Mouse (Mus musculus): ENCODE data around the gene Spdya. TPM values are rescaled to one million over a fixed set of nuclear protein-coding genes. Genes with fewer than 3 reads are reported as not detected.
A peak's percentile ranks its signal among the peaks of the same experiment; 100 is the strongest.
"Not testable (repeated sequence)": the region's sequence is repeated elsewhere in the genome, so short reads cannot be mapped to it uniquely, and the experiment has no call there.

The Spdya gene
- 0.59 and 1.1 TPM in 2 replicates for total RNA-seq (2021)
- long read RNA-seq, experiment 1, partial matches to known transcripts, result 0 of 1 reads
- long read RNA-seq, experiment 1, other reads (novel, unspliced or antisense), result 1 of 1 reads
- long read RNA-seq, experiment 2, result 0 reads

DNA sequence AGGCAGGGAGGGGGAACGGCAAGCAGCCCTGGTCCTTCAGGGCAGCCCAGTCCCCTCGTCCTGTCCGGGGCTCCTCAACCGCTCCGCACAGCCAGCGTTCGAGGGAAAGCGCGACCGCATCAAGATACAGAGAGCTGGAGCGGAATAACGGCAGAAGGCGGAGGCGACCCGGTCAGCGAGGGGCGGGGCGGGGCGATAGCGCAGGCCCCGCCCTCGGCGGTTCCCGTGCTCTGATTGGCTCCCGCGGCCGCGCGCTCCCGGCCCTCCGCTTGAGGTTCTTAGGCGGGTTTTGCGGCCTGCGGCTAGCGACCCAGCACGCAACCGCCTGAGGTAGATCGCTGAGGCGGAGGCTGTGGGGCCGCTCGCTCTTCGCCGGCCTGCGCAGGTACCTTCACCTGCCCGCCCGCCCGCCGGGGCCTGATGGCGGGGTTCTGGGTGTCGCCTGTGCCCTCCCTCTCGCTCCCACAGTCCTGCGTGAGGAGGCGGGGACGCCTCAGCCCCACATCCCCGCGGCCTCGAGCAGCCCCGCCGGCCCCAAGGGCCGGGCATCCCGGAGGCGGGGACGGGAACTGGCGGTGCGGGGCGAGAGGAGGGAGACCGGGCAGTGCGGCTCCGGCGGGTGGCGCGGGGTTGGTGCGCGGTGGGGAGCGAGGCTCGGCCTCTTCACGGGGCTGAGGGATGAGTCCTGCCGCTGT lies at the start of gene Spdya:
Spdya (plus strand) TSS at position 305 of the 695 bp plus-strand sequence.
- peak; percentile 91 for DNase-seq

GRCm38 (mm10) chr17:71506832-71507231 lies 45.0 kb upstream of the Spdya start:
- no peak for DNase-seq

DNA sequence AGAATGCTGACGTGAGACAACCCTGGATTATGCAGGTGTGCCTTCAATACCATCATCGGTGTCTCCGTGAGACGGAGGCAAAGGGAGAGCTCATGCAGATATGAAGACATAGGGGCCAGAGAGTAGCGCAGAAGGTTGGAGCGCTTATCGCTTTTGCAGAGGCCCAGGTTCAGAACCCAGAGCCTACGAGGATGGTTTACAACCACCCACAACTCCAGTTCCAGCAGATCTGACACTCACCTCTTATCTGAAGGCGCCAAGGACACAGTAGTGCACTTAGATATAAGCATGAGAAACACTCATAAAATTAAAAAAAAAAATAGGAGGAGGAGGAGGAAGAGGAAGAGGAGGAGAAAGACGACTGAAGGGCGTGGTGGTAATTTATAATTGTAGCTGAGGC lies 41.6 kb upstream of the Spdya start:
- no peak for DNase-seq

DNA sequence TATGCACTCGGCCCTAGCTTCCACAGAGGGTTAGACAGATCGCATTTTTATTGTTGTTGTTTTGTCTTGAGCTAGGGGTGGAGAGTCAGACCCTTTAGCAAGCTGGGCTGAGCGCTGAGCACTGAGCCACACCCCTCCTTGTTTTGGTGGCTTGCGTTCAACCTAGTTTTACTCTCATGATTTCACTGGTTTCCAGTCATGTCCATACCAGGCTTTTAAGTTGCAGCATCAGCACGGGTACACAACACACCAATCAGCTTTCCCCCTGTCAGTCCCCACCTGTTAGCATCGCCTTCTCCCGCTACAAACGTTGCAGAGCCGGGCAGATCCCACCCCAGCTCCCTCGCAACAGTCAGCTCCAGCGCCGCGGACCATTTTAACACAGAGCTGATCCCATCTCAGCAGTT lies 25.6 kb upstream of the Spdya start:
- DNase-seq, result no peak

DNA sequence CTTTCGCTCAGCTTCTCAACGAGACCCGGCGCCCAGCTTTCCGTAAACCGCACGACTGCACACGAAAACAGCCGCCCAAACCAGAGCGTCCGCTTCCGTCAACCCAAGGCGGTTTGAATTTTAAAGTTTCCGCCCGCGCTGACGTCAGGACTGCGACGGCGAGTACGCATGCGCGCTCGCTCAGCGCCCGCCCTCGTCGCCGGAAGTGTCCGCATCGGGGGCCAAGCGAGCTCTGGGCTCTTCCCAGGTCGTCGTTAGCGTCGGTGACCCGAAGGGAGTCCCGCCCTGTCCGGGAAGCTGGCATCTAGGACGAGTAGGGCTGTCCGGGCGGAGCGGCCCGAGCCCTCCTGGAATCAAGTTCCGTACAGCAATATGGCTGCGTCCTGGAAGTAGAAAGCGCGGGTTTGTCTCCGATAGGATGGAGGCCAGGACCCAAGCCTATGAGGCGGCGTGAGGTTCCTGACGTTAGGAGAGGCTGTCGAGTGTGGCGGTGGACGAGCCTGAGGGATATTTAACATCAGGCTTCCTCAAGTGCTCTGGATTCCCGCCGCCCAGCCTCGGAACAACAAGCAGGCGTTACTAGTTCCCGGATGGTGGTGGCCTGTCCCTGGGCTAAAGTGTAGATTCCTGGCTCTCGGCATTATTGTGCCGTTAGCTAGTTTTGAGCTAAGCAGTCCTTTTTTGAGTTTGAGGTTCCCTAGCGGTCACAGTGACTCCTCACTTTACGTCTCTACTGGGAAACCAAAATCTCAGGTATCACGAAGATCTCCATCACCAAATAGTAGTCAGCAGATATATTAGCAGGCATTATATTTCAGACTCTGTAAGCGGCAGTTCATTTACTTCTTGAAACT lies 24.9 kb upstream of the Spdya start, which contains the start of gene Ndc80:
Ndc80 (minus strand) TSS at position 147 of the 854 bp plus-strand sequence.
- DNase-seq, result peak; percentile 96

DNA sequence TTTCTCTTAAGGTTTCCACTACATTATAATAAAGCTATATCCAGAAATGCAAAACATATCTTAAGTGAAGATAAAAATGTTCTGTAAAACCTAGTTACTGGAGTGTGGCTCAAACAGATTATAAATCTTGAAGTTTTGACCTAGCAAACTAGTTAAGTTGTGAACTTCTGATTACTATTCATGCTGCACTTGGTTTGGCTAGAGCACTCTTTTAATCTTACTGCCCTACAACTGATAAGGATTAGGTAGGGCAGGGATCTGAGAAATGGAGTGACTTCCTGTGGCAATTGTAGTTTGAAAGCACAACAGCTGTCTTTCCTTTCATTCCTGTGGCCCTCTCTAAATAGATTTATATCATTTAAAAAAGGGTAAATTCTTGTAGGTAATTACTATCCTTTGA lies 23.8 kb upstream of the Spdya start:
- DNase-seq, result no peak

GRCm38 (mm10) chr17:71535595-71535994 lies 16.3 kb upstream of the Spdya start:
- not testable (repeated sequence) for DNase-seq

DNA sequence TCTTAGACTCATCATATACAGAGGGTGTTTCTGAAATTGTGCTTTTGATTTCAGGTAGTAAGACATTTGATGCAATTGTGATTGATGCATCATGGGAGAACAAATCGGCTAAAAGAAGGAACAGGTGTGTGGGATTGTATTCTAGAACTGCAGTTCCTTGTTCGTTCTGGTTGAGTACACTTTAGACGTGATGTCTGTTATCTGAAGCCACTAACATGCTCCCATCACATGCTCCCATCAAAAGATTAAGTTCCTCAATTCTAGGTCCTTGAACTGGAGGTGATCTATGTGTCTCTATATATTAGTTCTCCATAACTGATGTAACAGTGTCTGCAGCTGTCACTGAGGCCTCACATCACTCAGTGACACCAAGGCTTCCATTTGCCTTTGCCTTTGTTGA lies 14.7 kb upstream of the Spdya start:
- DNase-seq, result no peak

DNA sequence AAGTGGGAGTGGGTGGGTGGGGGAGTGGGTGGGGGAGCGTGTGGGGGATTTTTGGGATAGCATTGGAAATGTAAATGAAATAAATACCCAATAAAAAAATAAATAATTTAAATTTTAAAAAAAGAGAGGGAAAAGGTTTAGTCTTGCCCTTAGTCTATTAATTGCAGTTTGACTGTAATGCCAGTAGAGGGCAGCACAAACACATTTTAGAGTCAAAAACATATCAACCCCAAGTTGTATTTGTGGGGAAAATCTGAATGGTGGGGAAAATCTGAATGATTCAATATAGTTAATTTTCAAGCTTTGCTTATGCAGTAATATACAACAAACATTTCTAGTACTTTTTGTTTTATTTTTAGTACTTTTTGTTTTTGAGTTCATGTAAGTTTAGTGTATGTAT lies 3.3 kb upstream of the Spdya start:
- DNase-seq, result peak; percentile 10

- no peak for DNase-seq
Measured at GRCm38 (mm10) chr17:71551350-71551749, 511 bp upstream of the Spdya start.

GRCm38 (mm10) chr17:71552901-71553300 lies 1.0 kb downstream of the Spdya start:
- DNase-seq, result peak; percentile 13

- peak; percentile 42 for DNase-seq
Measured at GRCm38 (mm10) chr17:71561631-71562030, 9.8 kb downstream of the Spdya start.

DNA sequence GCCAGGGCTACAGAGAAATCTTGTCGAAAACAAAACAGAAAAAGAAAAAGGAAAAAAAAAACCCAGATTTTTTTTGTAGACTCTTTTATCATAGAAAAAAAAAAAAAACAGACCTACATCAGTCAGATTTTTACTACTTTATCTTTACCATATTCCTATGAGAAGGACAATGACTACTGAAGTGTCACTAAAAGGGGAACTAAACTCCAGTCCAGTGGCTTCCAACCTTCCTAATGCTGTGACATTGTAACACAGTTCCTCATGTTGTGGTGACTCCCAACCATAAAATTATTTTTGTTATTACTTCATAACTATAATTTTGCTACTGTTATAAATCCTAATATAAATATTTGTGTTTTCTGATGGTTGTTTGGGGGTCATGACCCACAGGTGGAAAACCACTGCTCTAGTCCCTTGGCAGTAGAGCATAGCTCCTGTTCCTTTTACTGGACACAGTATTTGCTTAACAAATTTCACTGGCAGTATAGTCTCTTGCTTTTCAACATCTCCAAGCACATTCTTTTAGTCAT lies 27.4 kb downstream of the Spdya start:
- DNase-seq, result no peak

DNA sequence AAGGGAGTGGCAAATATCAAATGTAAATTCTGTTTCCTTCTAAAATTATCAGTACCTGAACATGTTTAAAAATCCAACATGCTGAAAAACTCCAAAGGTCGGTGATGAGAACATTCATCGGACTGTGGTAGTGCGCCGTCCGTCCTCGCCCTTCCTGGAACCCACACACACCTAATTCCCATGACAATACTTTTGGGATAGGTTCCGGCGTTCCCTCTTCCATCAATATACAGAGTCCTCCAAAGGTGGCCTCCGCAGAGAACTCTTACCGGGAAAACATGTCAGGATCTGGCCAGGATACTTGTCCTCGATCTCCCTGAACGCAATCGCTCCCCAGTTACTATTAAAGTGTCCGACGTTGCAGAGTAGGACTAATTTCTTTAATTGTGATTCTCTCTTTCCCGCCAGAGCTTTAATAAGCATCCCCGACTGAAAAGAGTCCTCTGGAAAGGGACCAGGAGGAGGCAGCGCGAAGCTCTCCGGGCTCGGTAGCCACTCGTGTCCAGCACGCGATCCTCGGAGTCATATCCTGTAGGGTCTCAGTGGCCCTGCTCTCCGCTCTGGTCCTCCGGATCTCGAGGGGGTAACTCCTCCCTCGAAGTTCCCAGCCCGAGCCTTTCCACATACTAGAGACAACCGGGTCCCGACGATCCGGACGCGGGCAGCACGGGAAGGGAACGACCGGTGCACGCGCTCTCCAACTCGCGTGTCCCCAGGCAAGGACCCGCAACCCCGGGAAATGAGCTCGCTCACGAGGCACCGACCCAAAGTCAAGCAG lies 46.2 kb downstream of the Spdya start:
- DNase-seq, result no peak

- DNase-seq, result peak; percentile 94
Measured at GRCm38 (mm10) chr17:71598659-71599554, 47.0 kb downstream of the Spdya start.

DNA sequence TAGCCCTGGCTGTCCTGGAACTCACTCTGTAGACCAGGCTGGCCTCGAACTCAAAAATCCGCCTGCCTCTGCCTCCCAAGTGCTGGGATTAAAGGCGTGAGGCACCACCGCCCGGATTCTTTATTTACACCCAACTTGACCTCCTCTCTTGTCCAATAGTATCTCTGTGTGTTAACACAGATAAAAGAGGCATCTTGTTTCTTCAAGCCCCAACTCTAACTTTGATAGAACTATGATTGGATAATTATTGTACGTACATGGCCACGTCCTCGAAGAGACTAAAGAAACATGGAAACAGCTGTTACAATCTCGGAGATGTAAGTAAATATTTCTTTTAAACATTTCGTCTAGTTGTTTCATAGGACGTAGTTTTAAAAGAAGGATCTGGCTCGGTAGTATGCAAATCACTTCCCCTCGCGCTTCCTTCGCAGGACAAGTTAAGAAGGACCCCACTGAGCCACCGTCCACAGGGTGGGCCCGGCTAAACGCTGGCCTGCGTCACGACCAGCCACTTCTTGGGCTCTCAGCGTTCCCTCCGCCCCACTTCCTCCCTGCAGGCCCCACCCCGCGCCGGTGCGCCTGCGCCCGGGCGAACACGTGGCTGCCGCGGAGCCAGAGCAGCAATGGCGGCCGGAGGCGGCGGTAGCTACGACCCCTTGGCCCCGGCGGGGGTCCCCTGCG lies 63.9 kb downstream of the Spdya start, which contains the start of gene Wdr43:
Wdr43 (plus strand) TSS at position 258 of the 681 bp plus-strand sequence.
- peak; percentile 98 for DNase-seq

DNA sequence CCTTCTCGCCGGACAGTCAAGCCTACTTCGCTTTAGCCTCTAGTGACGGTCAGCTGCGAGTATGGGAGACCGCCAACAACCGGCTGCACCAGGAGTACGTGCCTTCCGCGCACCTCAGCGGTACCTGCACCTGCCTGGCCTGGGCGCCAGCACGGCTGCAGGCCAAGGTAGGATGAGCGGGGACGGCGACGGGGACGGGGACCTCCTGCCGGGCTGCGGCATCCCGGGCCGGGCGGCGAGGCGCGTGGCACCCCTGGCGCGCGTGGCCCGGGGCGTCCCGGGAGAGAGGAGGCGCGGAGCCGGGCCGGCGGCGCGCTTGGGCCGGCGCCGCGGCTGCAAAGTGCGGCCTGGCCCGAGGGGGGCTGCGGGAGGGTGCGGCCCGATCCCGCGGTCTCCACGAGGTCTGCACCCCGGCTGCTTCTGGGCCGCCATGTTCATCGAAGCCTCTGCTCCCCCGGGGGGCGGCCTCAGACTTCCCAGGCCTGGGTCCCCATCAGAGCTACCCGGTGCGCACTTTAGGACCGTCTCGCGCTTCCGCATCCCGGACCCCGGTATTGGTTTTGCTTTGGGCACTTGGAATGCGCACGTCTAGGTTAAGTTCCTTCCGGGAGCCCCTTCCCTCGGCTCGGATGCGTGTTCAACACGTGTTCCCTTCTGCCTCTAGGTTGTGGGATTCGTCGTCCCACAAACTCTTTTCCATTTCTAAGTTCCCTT lies 64.6 kb downstream of the Spdya start:
- peak; percentile 45 for DNase-seq

GRCm38 (mm10) chr17:71617033-71617362 lies 65.1 kb downstream of the Spdya start:
- DNase-seq, result peak; percentile 30

GRCm38 (mm10) chr17:71617974-71618373 lies 66.1 kb downstream of the Spdya start:
- DNase-seq, result no peak

- no peak for DNase-seq
Measured at GRCm38 (mm10) chr17:71631806-71632205, 79.9 kb downstream of the Spdya start.
